20 mouse cellular contexts compared by ENCODE assay signal in genomic region chr13:52120795-52121194, GRCm38 (mm10).
DNase-seq lines count a peak whose midpoint lies in the region; ATAC-seq and TF ChIP-seq lines count a peak whose summit lies in the region.
"Had no signal": no experiment of that assay in that cellular context is flagged by ENCODE, and none has a peak within 500 bp of the region (broad histone marks: within the 10 kb centered on the region; RNA-seq: fewer than 3 reads in every experiment).

No protein-coding gene starts in this region.

- H3K27ac ChIP-seq in hindbrain, embryonic 10.5 days: peak overlapping the region; percentile 40; the same call in 1 of the 2 replicates
- H3K27ac ChIP-seq in hindbrain, embryonic 12.5 days: no peak overlapping the region

- H3K36me3 ChIP-seq in hindbrain, embryonic 10.5 days: no peaks in the 10 kb centered on the region
- no peaks in the 10 kb centered on the region for H3K36me3 ChIP-seq in hindbrain, embryonic 12.5 days
- H3K36me3 ChIP-seq in myocyte (ENCODE audit: control insufficient read depth, insufficient read depth): no peaks in the 10 kb centered on the region
- H3K36me3 ChIP-seq: G1E had no signal

- TF ChIP-seq POLR2A in myocyte (IDR thresholded peaks at IDR 0.05; ENCODE audit: insufficient read length, low read depth): no peak

- no peak for DNase-seq in hindbrain, embryonic 10.5 days (ENCODE audit: low spot score)
- no peak for DNase-seq in MN1 (ENCODE audit: low spot score)
- DNase-seq: adrenal gland, adult 2 months; adrenal gland, adult 8-10 months; adrenal gland, postnatal 10 days; adrenal gland, postnatal 14 days; adrenal gland, postnatal 25 days; adrenal gland, postnatal 36 days; B cell, adult 2 months; cerebellum, adult 11 months; cerebellum, adult 11-12 months; cerebellum, adult 18-20 months; cerebellum, adult 2 months had no signal

- no peak for ATAC-seq in hindbrain, embryonic 12.5 days (ENCODE audit: low FRiP score)
- ATAC-seq: activated CD4-positive, CD25-positive, alpha-beta regulatory T cell, adult 4 months; CD4-positive, CD25-positive, alpha-beta regulatory T cell, adult 4 months; Patski had no signal

- H3ac ChIP-seq in myocyte (ENCODE audit: control insufficient read depth, insufficient read length): no peak overlapping the region

- H3K79me2 ChIP-seq in myocyte (ENCODE audit: control insufficient read depth, insufficient read depth): no peaks in the 10 kb centered on the region

- H3K4me3 ChIP-seq in hindbrain, embryonic 10.5 days: no peak overlapping the region
- H3K4me3 ChIP-seq in hindbrain, embryonic 12.5 days: no peak overlapping the region
- H3K4me3 ChIP-seq in myocyte: no peak overlapping the region

- H3K4me1 ChIP-seq in hindbrain, embryonic 10.5 days (replicated peaks): peaks cover 40% of the 10 kb centered on the region
- no peaks in the 10 kb centered on the region for H3K4me1 ChIP-seq in hindbrain, embryonic 12.5 days

- 87% methylated on average over 8 of the region's 8 CpGs for WGBS in hindbrain, embryonic 10.5 days
- 80% methylated on average over 8 of the region's 8 CpGs for WGBS in hindbrain, embryonic 12.5 days

- H3K9ac ChIP-seq in hindbrain, embryonic 12.5 days: no peak overlapping the region

- H3K27me3 ChIP-seq in hindbrain, embryonic 10.5 days (ENCODE audit: insufficient read depth, poor library complexity, severe bottlenecking): peaks cover 9% of the 10 kb centered on the region; the same call in 1 of the 2 replicates
- H3K27me3 ChIP-seq in hindbrain, embryonic 12.5 days: 0 out of 2 replicates have a peak, but pooled peaks cover 6% of the 10 kb centered on the region
- no peaks in the 10 kb centered on the region for H3K27me3 ChIP-seq in myocyte (ENCODE audit: control insufficient read depth, insufficient read depth, insufficient read length)
- H3K27me3 ChIP-seq: CH12.LX, Patski had no signal

- H3K9me3 ChIP-seq in hindbrain, embryonic 10.5 days: no peaks in the 10 kb centered on the region
- no peaks in the 10 kb centered on the region for H3K9me3 ChIP-seq in hindbrain, embryonic 12.5 days (replicated peaks)
- H3K9me3 ChIP-seq: G1E had no signal

- no peak overlapping the region for H3K4me2 ChIP-seq in hindbrain, embryonic 12.5 days (replicated peaks)
- H3K4me2 ChIP-seq in myocyte (ENCODE audit: low read depth): peak overlapping the region; percentile 0

TF ChIP-seq in myocyte, 11 proteins besides CTCF, POLR2A, EP300 and RAD21:
- TF ChIP-seq TCF12 (IDR thresholded peaks at IDR 0.05; ENCODE audit: insufficient read depth, poor library complexity, severe bottlenecking) (peak; percentile 20), TCF3 (IDR thresholded peaks at IDR 0.05; ENCODE audit: insufficient read length, low read depth) (peak; percentile 66), MYOG (IDR thresholded peaks at IDR 0.05; ENCODE audit: control insufficient read depth in 1 of 3, insufficient read depth in 1 of 3, insufficient read length in 2 of 3, low read depth in 2 of 3) (peak in 2 of 3 experiments; percentile 75 to 95), CEBPB (IDR thresholded peaks at IDR 0.05; ENCODE audit: insufficient read depth, poor library complexity, severe bottlenecking) (no peak), MYOD1 (IDR thresholded peaks at IDR 0.05; ENCODE audit: control insufficient read depth in 1 of 3, insufficient read length in 2 of 3, low read depth in 2 of 3) (peak in 2 of 3 experiments; percentile 88 to 94), POLR2AphosphoS2 (IDR thresholded peaks at IDR 0.05; ENCODE audit: insufficient read length, low read depth) (no peak), E2F4 (IDR thresholded peaks at IDR 0.05; ENCODE audit: insufficient read depth) (no peak), REST (IDR thresholded peaks at IDR 0.05; ENCODE audit: insufficient read depth, insufficient read length) (no peak), USF1 (IDR thresholded peaks at IDR 0.05; ENCODE audit: low read depth) (no peak), MAX (IDR thresholded peaks at IDR 0.05; ENCODE audit: low read depth) (no peak), SRF (IDR thresholded peaks at IDR 0.05; ENCODE audit: control insufficient read depth, insufficient read length, low read depth) (peak; percentile 8)
